Mouse (Mus musculus) bone marrow, adult 2 months (tissue): ENCODE data around the gene Inpp4b.

Experiments
- CTCF ChIP-seq: fragments of 200-500 bp; IDR thresholded peaks from 2 replicates; pipeline ENCODE4 v1.5.1; 2011; ENCODE audit warnings: low read length, control low read depth; ENCODE audit not compliant: control insufficient read depth, insufficient read depth
- POLR2A ChIP-seq: fragments of 200-500 bp; IDR thresholded peaks from 2 replicates; pipeline ENCODE4 v1.6.1; 2011; ENCODE audit warnings: low read depth, mild to moderate bottlenecking, control low read depth, low read length, borderline replicate concordance; ENCODE audit not compliant: control insufficient read depth

- no peak for TF ChIP-seq CTCF
- no peak for TF ChIP-seq POLR2A
These were observed 517.4 kb downstream of the Inpp4b start for GRCm38 (mm10) chr8:81859805-81860204.
